Mouse (Mus musculus) neural tube, embryonic 15.5 days (tissue): ENCODE data around the gene Itprid1. TPM values are rescaled to one million over a fixed set of nuclear protein-coding genes. Genes with fewer than 3 reads are reported as not detected.

Experiments used
- ATAC-seq: fragments of 200-750 bp; cut with Nextera tagmentation; 2 replicates; pipeline ENCODE4 v1.8.0; 2017; ENCODE audit warnings: mild to moderate bottlenecking, moderate TSS enrichment, moderate library complexity; ENCODE audit not compliant: low FRiP score
- H3K27ac ChIP-seq: fragments of 300-500 bp; sonication (generic); replicated peaks from 2 replicates; pipeline ENCODE4 v1.5.1; 2015; ENCODE audit warnings: mild to moderate bottlenecking, inconsistent platforms
- H3K27me3 ChIP-seq: fragments of 300-500 bp; sonication (generic); replicated peaks from 2 replicates; pipeline ENCODE4 v1.6.1; 2015; ENCODE audit warnings: inconsistent platforms
- H3K36me3 ChIP-seq: fragments of 300-500 bp; sonication (generic); 2 replicates; pipeline ENCODE4 v1.6.1; 2015; ENCODE audit warnings: inconsistent platforms
- H3K4me1 ChIP-seq: fragments of 300-500 bp; sonication (generic); 2 replicates; pipeline ENCODE4 v1.6.1; 2015; ENCODE audit warnings: inconsistent platforms
- H3K4me2 ChIP-seq: fragments of 300-500 bp; sonication (generic); 2 replicates; pipeline ENCODE4 v1.6.1; 2015; ENCODE audit warnings: inconsistent platforms, mild to moderate bottlenecking, moderate library complexity
- H3K4me3 ChIP-seq: fragments of 300-500 bp; sonication (generic); replicated peaks from 2 replicates; pipeline ENCODE4 v1.5.1; 2015; ENCODE audit warnings: mild to moderate bottlenecking, inconsistent platforms
- H3K9ac ChIP-seq: fragments of 300-500 bp; sonication (generic); replicated peaks from 2 replicates; pipeline ENCODE4 v1.6.1; 2015; ENCODE audit warnings: mild to moderate bottlenecking, inconsistent platforms
- H3K9me3 ChIP-seq: fragments of 300-500 bp; sonication (generic); replicated peaks from 2 replicates; pipeline ENCODE4 v1.6.1; 2016; ENCODE audit warnings: inconsistent platforms
- WGBS: fragments of 180-500 bp; shearing (Covaris S2); methylation state at CpG from one replicate; pipeline ENCODE4 v1.1.7; 2015; ENCODE audit warnings: mixed read lengths; 5-methylcytosine and 5-hydroxymethylcytosine counted together
- polyA plus RNA-seq: library from polyadenylated mRNA; unstranded; fragments of >200 nt; fragmentation: Nextera tagmentation; extraction: Ambion mirVana; gene quantifications from 2 replicates; pipeline ENCODE4 v1.2.1, GENCODE M21; 2015

The Itprid1 gene
- polyA plus RNA-seq = 0.09 TPM in 1 of 2 replicates, not detected in the other

GRCm38 (mm10) chr6:55836650-55837320 lies at the start of gene Itprid1:
TSS of gene Itprid1 (plus strand) at chr6:55836895.
- Histone ChIP-seq H3K9me3 (no peaks in the 10 kb centered on the region), H3K27me3 (no peaks in the 10 kb centered on the region), H3K4me3 (no peak within 1 kb of the TSS), H3K4me1 (0 out of 2 replicates have a peak, but pooled peaks cover 2% of the 10 kb centered on the region), H3K27ac (no peak within 1 kb of the TSS), H3K4me2 (no peak within 1 kb of the TSS), H3K9ac (no peak within 1 kb of the TSS), H3K36me3 (no peaks in the 10 kb centered on the region)
- WGBS = 88% methylated on average over 8 of the region's 8 CpGs
- no peak for ATAC-seq

DNA sequence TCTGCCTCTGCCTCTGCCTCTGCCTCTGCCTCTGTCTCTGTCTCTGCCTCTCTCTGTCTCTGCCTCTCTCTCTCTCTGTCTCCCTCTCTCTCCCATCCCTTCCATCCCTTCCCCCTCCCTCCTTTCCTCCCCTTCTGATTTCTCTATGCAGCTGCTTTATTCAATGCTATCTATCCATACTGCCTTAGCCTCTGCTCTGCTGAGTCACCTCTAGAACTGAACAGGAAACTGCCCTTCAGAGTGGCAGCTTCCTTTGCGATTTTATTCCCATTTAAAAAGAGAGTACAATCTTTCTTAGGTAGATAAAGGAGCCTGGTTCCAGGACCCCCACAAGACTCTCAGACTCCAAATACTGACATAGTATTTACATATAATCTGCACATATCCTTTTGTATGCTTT lies 47.1 kb upstream of the Itprid1 start:
- Histone ChIP-seq H3K27ac (no peak overlapping the region), H3K4me1 (peaks cover 20% of the 10 kb centered on the region), H3K4me3 (no peak overlapping the region), H3K4me2 (no peak overlapping the region), H3K9ac (no peak overlapping the region), H3K27me3 (no peaks in the 10 kb centered on the region), H3K36me3 (no peaks in the 10 kb centered on the region), H3K9me3 (no peaks in the 10 kb centered on the region)
- 88% methylated on average over 1 of the region's 1 CpGs for WGBS
- no peak for ATAC-seq

DNA sequence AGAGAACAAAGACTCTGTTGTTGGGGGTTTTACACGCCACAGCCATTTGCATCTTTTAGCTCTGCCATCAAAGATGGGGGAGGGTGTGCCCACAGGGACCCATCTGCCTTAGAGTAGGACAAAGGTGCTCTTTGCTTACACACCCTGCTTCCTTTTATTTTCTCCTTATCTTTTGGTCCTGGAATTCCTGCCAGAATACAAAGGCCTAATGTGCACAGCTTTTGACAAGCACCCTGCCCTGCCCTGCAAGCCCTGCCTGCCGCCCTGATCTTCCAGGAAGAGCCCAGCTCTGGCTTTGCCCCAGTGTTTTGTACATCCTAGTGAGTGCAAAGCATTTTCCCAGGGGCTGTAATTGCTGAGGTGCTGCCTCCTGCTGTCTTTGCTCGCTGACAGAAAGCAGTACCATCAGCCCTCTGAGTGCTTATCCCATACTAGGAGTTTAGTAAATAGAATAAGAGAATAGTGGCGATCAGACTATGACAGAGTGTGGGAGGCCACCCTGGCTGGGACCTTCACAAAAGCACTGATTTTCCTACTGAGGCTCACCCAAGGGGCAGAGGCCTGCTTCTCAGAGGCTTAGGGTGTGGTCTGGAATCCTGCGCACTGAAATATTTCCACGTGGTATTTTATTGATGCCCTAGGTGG lies 44.7 kb upstream of the Itprid1 start:
- H3K4me1 ChIP-seq = peaks cover 20% of the 10 kb centered on the region
- peak; percentile 71 for ATAC-seq
- H3K9me3 ChIP-seq = no peaks in the 10 kb centered on the region
- no peak overlapping the region; the same call in 1 of the 2 replicates for H3K9ac ChIP-seq
- H3K4me2 ChIP-seq = no peak overlapping the region; the same call in 1 of the 2 replicates
- no peaks in the 10 kb centered on the region for H3K36me3 ChIP-seq
- no peak overlapping the region for H3K4me3 ChIP-seq
- peak overlapping the region; percentile 83 for H3K27ac ChIP-seq
- H3K27me3 ChIP-seq = no peaks in the 10 kb centered on the region
- WGBS = 6% methylated on average over 6 of the region's 6 CpGs

- H3K9me3 ChIP-seq = no peaks in the 10 kb centered on the region
- 27% methylated on average over 8 of the region's 8 CpGs for WGBS
- H3K27me3 ChIP-seq = no peaks in the 10 kb centered on the region
- no peak overlapping the region for H3K4me3 ChIP-seq
- no peak overlapping the region; the same call in 1 of the 2 replicates for H3K4me2 ChIP-seq
- H3K36me3 ChIP-seq = no peaks in the 10 kb centered on the region
- H3K4me1 ChIP-seq = peaks cover 20% of the 10 kb centered on the region
- peak overlapping the region; percentile 83 for H3K27ac ChIP-seq
- H3K9ac ChIP-seq = no peak overlapping the region
- ATAC-seq = peak; percentile 58
Measured at GRCm38 (mm10) chr6:55792536-55792935, 44.2 kb upstream of the Itprid1 start.

DNA sequence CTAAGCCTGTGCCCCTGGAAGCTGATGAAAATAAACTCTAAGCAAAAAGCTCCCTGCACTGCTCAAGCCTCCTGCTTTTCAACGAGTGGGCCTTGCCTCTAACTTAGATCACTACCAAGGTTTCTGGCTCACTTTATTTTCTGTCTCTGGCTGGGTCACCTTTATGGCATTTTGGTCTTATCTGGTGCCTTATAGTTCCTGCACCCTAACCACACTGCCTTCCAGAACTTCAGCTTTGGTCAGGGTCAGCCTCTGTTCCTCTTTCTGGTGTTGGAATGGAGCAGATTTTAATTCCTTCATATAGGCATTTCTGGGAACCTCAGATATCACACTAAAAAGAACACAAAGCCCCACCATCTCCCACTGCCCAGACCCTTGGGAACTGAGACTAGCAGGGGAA lies 34.0 kb upstream of the Itprid1 start:
- ATAC-seq = no peak
- Histone ChIP-seq H3K4me3 (no peak overlapping the region), H3K27me3 (no peaks in the 10 kb centered on the region), H3K4me1 (peaks cover 9% of the 10 kb centered on the region), H3K27ac (no peak overlapping the region), H3K9ac (no peak overlapping the region), H3K36me3 (no peaks in the 10 kb centered on the region), H3K4me2 (no peak overlapping the region), H3K9me3 (no peaks in the 10 kb centered on the region)
- WGBS = 89% methylated on average over 1 of the region's 1 CpGs

- Histone ChIP-seq H3K9me3 (no peaks in the 10 kb centered on the region), H3K27me3 (no peaks in the 10 kb centered on the region), H3K4me2 (no peak overlapping the region), H3K4me3 (no peak overlapping the region), H3K4me1 (peaks cover 9% of the 10 kb centered on the region), H3K9ac (no peak overlapping the region), H3K27ac (no peak overlapping the region), H3K36me3 (no peaks in the 10 kb centered on the region)
- WGBS = 76% methylated on average over 7 of the region's 7 CpGs
- no peak for ATAC-seq
Measured at GRCm38 (mm10) chr6:55803357-55803756, 33.3 kb upstream of the Itprid1 start.

DNA sequence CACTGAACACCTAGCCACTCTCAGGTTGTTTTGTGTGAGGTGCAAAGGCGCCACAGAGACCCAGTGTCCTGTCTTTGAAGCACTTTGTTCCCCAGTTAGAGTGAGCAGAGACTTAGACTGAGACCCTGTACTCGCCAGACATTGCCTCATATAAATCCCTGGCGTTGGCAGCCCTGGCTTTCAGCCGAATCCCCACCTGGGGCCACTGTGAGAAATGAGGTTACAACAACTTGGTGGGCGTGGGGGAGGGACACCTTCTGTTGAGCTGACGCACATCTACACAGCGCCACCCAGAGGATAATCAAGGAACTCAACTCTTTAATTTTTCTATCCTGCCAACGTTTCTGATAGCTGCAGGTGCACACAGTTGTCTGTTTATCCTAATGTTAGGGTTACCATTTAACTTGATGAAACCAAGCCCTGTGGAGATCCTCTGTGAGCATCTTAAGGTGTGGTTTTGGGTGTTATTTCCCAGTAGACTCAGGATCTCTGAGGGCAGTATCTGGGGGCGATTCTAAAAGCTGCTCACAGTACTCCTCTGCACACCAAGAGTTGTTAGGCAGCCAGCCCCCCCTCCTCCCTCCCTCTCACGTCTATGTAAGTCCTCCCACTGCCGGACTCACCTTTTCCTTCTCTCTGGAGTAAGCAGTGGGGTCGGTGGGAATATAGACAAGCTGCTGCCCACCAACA lies 32.6 kb upstream of the Itprid1 start:
- ATAC-seq = peak; percentile 70
- Histone ChIP-seq H3K4me2 (peak overlapping the region; percentile 9; the same call in 1 of the 2 replicates), H3K27me3 (no peaks in the 10 kb centered on the region), H3K4me3 (no peak overlapping the region), H3K9ac (no peak overlapping the region), H3K4me1 (peaks cover 9% of the 10 kb centered on the region), H3K36me3 (no peaks in the 10 kb centered on the region), H3K27ac (peak overlapping the region; percentile 30; the same call in 1 of the 2 replicates), H3K9me3 (no peaks in the 10 kb centered on the region)
- WGBS = 25% methylated on average over 12 of the region's 12 CpGs

- H3K36me3 ChIP-seq = no peaks in the 10 kb centered on the region
- peaks cover 9% of the 10 kb centered on the region for H3K4me1 ChIP-seq
- H3K27me3 ChIP-seq = no peaks in the 10 kb centered on the region
- H3K9ac ChIP-seq = no peak overlapping the region
- ATAC-seq = no peak
- no peak overlapping the region for H3K4me3 ChIP-seq
- no peak overlapping the region for H3K4me2 ChIP-seq
- no peaks in the 10 kb centered on the region for H3K9me3 ChIP-seq
- no peak overlapping the region for H3K27ac ChIP-seq
- WGBS = 87% methylated on average over 4 of the region's 4 CpGs
Measured at GRCm38 (mm10) chr6:55804681-55805000, 32.1 kb upstream of the Itprid1 start.

DNA sequence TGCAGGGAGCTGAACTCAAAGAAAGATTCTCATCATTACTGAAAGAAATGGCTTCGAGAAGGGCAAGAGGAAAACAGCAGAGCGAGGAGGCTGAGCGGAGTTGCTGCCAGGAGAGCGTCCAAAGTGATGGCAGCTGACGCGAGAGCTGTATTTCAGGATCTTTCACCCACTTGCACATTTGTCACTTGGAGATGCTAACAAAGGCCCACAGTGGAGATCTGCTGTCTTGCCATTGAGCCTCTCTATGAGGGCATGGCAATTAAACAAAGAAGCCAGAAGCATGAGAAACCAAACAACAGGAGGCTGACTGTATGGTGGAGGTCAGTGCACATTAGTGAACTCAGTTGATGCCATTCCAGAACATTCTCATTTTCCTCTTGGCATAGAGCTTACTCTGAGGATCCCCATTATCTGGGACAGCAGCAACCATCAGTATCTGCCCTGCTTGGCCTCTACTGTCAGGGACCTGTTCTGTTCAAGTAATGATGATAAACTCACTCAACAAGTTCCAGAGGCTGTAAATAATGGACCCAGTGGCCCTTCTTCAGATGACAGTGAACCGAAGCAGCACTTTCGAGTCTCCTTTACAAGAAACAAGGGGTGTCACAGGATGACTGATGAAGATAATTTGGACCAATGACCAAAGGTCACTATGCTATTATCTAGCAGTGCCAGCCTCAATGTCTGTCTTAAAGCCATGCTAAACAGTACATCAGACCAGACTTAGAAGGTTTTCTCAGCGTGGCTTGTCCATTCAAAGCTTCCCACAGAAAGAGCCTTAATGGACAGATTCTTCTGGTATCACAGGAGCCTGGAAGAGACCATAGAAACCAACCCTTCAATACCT lies 31.2 kb upstream of the Itprid1 start:
- Histone ChIP-seq H3K4me1 (peaks cover 9% of the 10 kb centered on the region), H3K36me3 (no peaks in the 10 kb centered on the region), H3K4me2 (no peak overlapping the region), H3K27ac (no peak overlapping the region), H3K9ac (no peak overlapping the region), H3K27me3 (no peaks in the 10 kb centered on the region), H3K4me3 (no peak overlapping the region), H3K9me3 (no peaks in the 10 kb centered on the region)
- WGBS = 26% methylated on average over 9 of the region's 9 CpGs
- peak; percentile 58; the same call in 1 of the 2 replicates for ATAC-seq

GRCm38 (mm10) chr6:55806537-55806936 lies 30.2 kb upstream of the Itprid1 start:
- ATAC-seq = no peak
- H3K36me3 ChIP-seq = no peaks in the 10 kb centered on the region
- 70% methylated on average over 2 of the region's 2 CpGs for WGBS
- H3K4me3 ChIP-seq = no peak overlapping the region
- H3K4me1 ChIP-seq = peaks cover 9% of the 10 kb centered on the region
- H3K9ac ChIP-seq = no peak overlapping the region
- H3K9me3 ChIP-seq = no peaks in the 10 kb centered on the region
- H3K27ac ChIP-seq = no peak overlapping the region
- no peaks in the 10 kb centered on the region for H3K27me3 ChIP-seq
- no peak overlapping the region for H3K4me2 ChIP-seq

- Histone ChIP-seq H3K4me1 (peaks cover 9% of the 10 kb centered on the region), H3K4me2 (no peak overlapping the region), H3K27me3 (no peaks in the 10 kb centered on the region), H3K9ac (no peak overlapping the region), H3K9me3 (no peaks in the 10 kb centered on the region), H3K27ac (no peak overlapping the region), H3K36me3 (no peaks in the 10 kb centered on the region), H3K4me3 (no peak overlapping the region)
- WGBS = 85% methylated on average over 3 of the region's 3 CpGs
- no peak for ATAC-seq
Measured at GRCm38 (mm10) chr6:55808692-55809091, 28.0 kb upstream of the Itprid1 start.
